Mouse (Mus musculus): ENCODE results near the gene Zfp428. TPM values are rescaled to one million over a fixed set of nuclear protein-coding genes. Genes with fewer than 3 reads are reported as not detected.
"Not testable (repeated sequence)": the region's sequence is repeated elsewhere in the genome, so short reads cannot be mapped to it uniquely, and the experiment has no call there.

The Zfp428 gene
- total and polyA plus RNA-seq, 3 experiments, result 11.1 to 20.4 (median 15.1) TPM

- no peak for DNase-seq (ENCODE audit: extremely low read depth)
- TF ChIP-seq SIN3A (IDR thresholded peaks at IDR 0.05; ENCODE audit: low read length) (no peak), ZMIZ1 (IDR thresholded peaks at IDR 0.05; ENCODE audit: low read depth, low read length) (no peak), USF1 (IDR thresholded peaks at IDR 0.05; ENCODE audit: low read depth, low read length) (no peak), E2F4 (IDR thresholded peaks at IDR 0.05; ENCODE audit: insufficient replicate concordance, low read depth, low read length) (no peak), TCF12 (IDR thresholded peaks at IDR 0.05; ENCODE audit: low read depth, low read length) (no peak), SMC3 (IDR thresholded peaks at IDR 0.05; ENCODE audit: low read depth, low read length) (no peak), ELF1 (IDR thresholded peaks at IDR 0.05; ENCODE audit: low read depth, low read length) (no peak), TBP (conservative IDR thresholded peaks at IDR 0.05; ENCODE audit: low read depth, low read length) (no peak), NRF1 (IDR thresholded peaks at IDR 0.05; ENCODE audit: low read depth, low read length) (no peak), CTCF (conservative IDR thresholded peaks at IDR 0.05 in 1 of 2, IDR thresholded peaks at IDR 0.05 in 1 of 2; ENCODE audit: low read depth in 2 of 2, low read length in 2 of 2) (no peak), POLR2A (IDR thresholded peaks at IDR 0.05; ENCODE audit: low read depth, low read length) (no peak), KAT2A (IDR thresholded peaks at IDR 0.05; ENCODE audit: insufficient replicate concordance, low read length) (no peak), MEF2A (IDR thresholded peaks at IDR 0.05; ENCODE audit: borderline replicate concordance, low read depth, low read length) (no peak), HCFC1 (IDR thresholded peaks at IDR 0.05; ENCODE audit: low read depth, low read length) (no peak), USF2 (conservative IDR thresholded peaks at IDR 0.05; ENCODE audit: low read depth, low read length) (no peak), BHLHE40 (IDR thresholded peaks at IDR 0.05; ENCODE audit: low read depth, low read length) (no peak), JUND (conservative IDR thresholded peaks at IDR 0.05; ENCODE audit: low read depth, low read length) (no peak), CHD2 (IDR thresholded peaks at IDR 0.05; ENCODE audit: low read length) (no peak), RCOR1 (conservative IDR thresholded peaks at IDR 0.05; ENCODE audit: low read depth, low read length) (no peak), ZC3H11A (IDR thresholded peaks at IDR 0.05; ENCODE audit: low read depth, low read length) (no peak)
- dilution Hi-C loops (cut with MboI; ENCODE audit: extremely low pct_ligation_motif_present, extremely low pct_unique_long_range_greater_than_20kb, low sequenced_read_pairs), result no loop called here
- no peak overlapping the region for H3K27ac ChIP-seq (ENCODE audit: insufficient read depth, low read depth)
- H3K27me3 ChIP-seq (replicated peaks), result peaks cover 88% of the 10 kb centered on the region
- H3K4me3 ChIP-seq (replicated peaks in 1 of 3; ENCODE audit: low read depth in 2 of 3, low read length in 2 of 3, poor library complexity in 1 of 3), result peak overlapping the region in 1 of 3 experiments; percentile 58
- peak overlapping the region; percentile 89 for H3K4me2 ChIP-seq (ENCODE audit: insufficient read depth, low read depth, poor library complexity, severe bottlenecking)
- peaks cover 15% of the 10 kb centered on the region for H3K9me3 ChIP-seq (replicated peaks; ENCODE audit: low read length)
- no peaks in the 10 kb centered on the region for H3K36me3 ChIP-seq (replicated peaks in 1 of 2; ENCODE audit: control insufficient read depth in 1 of 2, insufficient read depth in 1 of 2, low read length in 1 of 2)
- H3K79me2 ChIP-seq (replicated peaks; ENCODE audit: control insufficient read depth, extremely low read depth, insufficient read depth, poor library complexity, severe bottlenecking), result no peaks in the 10 kb centered on the region
- peaks cover 11 to 18% of the 10 kb centered on the region in 2 experiments for H3K4me1 ChIP-seq (ENCODE audit: control insufficient read depth in 1 of 2, insufficient read depth in 2 of 2)
- in situ Hi-C loops (cut with MboI; ENCODE audit: low pct_ligation_motif_present, low pct_unique_long_range_greater_than_20kb, low sequenced_read_pairs), result no loop called here
- H3K9ac ChIP-seq (ENCODE audit: insufficient read depth, low read depth), result peak overlapping the region; percentile 21; the same call in 1 of the 2 replicates
Observed at GRCm38 (mm10) chr7:24482208-24483020, 24.4 kb upstream of the Zfp428 start.

DNA sequence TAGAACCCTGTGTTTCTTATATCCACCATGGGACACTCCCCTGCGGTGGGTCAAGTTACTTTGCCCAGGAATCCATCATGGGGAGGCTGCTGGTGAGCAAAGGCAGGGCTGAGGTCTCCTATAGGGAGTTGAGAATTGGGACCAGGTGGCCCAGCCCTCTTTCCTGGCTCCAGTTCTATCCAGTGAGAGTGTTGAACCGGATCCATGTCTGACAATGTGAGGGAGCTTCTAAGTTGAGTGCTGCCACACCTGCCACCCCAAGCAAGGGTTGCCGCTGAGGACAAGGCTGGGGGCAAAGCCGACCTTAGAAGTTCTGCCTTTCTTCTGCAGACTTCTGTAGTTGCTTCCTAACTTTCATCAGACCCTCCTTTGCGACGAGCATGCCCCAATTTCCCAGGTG is 23.5 kb upstream of the Zfp428 start:
- H3K36me3 ChIP-seq (replicated peaks in 1 of 2; ENCODE audit: control insufficient read depth in 1 of 2, insufficient read depth in 1 of 2, low read length in 1 of 2); H3K27ac ChIP-seq (ENCODE audit: insufficient read depth, low read depth); H3K9ac ChIP-seq (ENCODE audit: insufficient read depth, low read depth); H3K79me2 ChIP-seq (replicated peaks; ENCODE audit: control insufficient read depth, extremely low read depth, insufficient read depth, poor library complexity, severe bottlenecking); H3K9me3 ChIP-seq (replicated peaks; ENCODE audit: low read length); dilution Hi-C loops (cut with MboI; ENCODE audit: extremely low pct_ligation_motif_present, extremely low pct_unique_long_range_greater_than_20kb, low sequenced_read_pairs); in situ Hi-C loops (cut with MboI; ENCODE audit: low pct_ligation_motif_present, low pct_unique_long_range_greater_than_20kb, low sequenced_read_pairs); H3K4me3 ChIP-seq (replicated peaks in 1 of 3; ENCODE audit: low read depth in 2 of 3, low read length in 2 of 3, poor library complexity in 1 of 3); DNase-seq (ENCODE audit: extremely low read depth); H3K4me2 ChIP-seq (ENCODE audit: insufficient read depth, low read depth, poor library complexity, severe bottlenecking): not testable (repeated sequence)
- peaks cover 86% of the 10 kb centered on the region for H3K27me3 ChIP-seq (replicated peaks)
- H3K4me1 ChIP-seq (ENCODE audit: control insufficient read depth in 1 of 2, insufficient read depth in 2 of 2), result peaks cover 11 to 18% of the 10 kb centered on the region in 2 experiments
